Mouse (Mus musculus) stomach, embryonic 16.5 days (tissue): ENCODE results near the gene Stx5a. TPM values are rescaled to one million over a fixed set of nuclear protein-coding genes. Genes with fewer than 3 reads are reported as not detected.

Source experiments
- ATAC-seq: fragments of 200-750 bp; cut with Nextera tagmentation; 2 replicates; pipeline ENCODE4 v1.8.0; 2017; ENCODE audit warnings: moderate number of reproducible peaks, moderate TSS enrichment; ENCODE audit not compliant: insufficient read depth, low FRiP score
- H3K27ac ChIP-seq: fragments of 300-500 bp; sonication (generic); 2 replicates; pipeline ENCODE4 v1.5.1; 2014; ENCODE audit warnings: low read length
- H3K27me3 ChIP-seq: fragments of 300-500 bp; sonication (generic); 2 replicates; pipeline ENCODE4 v1.6.1; 2014; ENCODE audit warnings: low read length, control low read depth, mixed read lengths; ENCODE audit not compliant: control insufficient read depth, insufficient read depth
- H3K36me3 ChIP-seq: fragments of 300-500 bp; sonication (generic); 2 replicates; pipeline ENCODE4 v1.6.1; 2014; ENCODE audit warnings: low read length; ENCODE audit not compliant: control insufficient read depth, insufficient read depth
- H3K4me1 ChIP-seq: fragments of 300-500 bp; sonication (generic); 2 replicates; pipeline ENCODE4 v1.6.1; 2014; ENCODE audit warnings: low read length, control low read depth, mixed read lengths; ENCODE audit not compliant: control insufficient read depth, insufficient read depth
- H3K4me2 ChIP-seq: fragments of 300-500 bp; sonication (generic); 2 replicates; pipeline ENCODE4 v1.6.1; 2014; ENCODE audit warnings: low read depth, low read length, mixed read lengths
- H3K4me3 ChIP-seq: fragments of 300-500 bp; sonication (generic); replicated peaks from 2 replicates; pipeline ENCODE4 v1.5.1; 2014; ENCODE audit warnings: mild to moderate bottlenecking, low read length
- H3K9ac ChIP-seq: fragments of 300-500 bp; sonication (generic); 2 replicates; pipeline ENCODE4 v1.6.1; 2014; ENCODE audit warnings: low read length
- H3K9me3 ChIP-seq: fragments of 300-500 bp; sonication (generic); replicated peaks from 2 replicates; pipeline ENCODE4 v1.6.1; 2016; ENCODE audit warnings: low read length, control low read depth; ENCODE audit not compliant: control insufficient read depth
- whole genome bisulfite sequencing: fragments of 180-500 bp; shearing (Covaris S2); extraction: QIAGEN DNeasy Blood & Tissue Kit; methylation state at CpG from one replicate; pipeline ENCODE4 v1.1.7; 2014; 5-methylcytosine and 5-hydroxymethylcytosine counted together
- polyA plus RNA-seq: library from polyadenylated mRNA; unstranded; fragments of >200 nt; fragmentation: Nextera tagmentation; extraction: Ambion mirVana; gene quantifications from 2 replicates; pipeline ENCODE4 v1.2.1, GENCODE M21; 2015

Stx5a gene
- polyA plus RNA-seq, 1 experiment from 2014 or later: 148 TPM

GRCm38 (mm10) chr19:8735389-8736159 lies 5.6 kb upstream of the Stx5a start, which contains the start of gene Wdr74:
Wdr74 (plus strand) TSS chr19:8735827.
- H3K9me3 ChIP-seq: no peaks in the 10 kb centered on the region
- H3K36me3 ChIP-seq: peaks cover 11% of the 10 kb centered on the region
- H3K4me1 ChIP-seq: peaks cover 4% of the 10 kb centered on the region
- peak; percentile 91 for ATAC-seq
- H3K4me2 ChIP-seq: peak within 1 kb of the TSS; percentile 74
- peak within 1 kb of the TSS; percentile 92 for H3K9ac ChIP-seq
- under 1% methylated on average over 32 of the region's 32 CpGs for WGBS
- peak within 1 kb of the TSS; percentile 66 for H3K27ac ChIP-seq
- no peaks in the 10 kb centered on the region for H3K27me3 ChIP-seq
- H3K4me3 ChIP-seq: peak within 1 kb of the TSS; percentile 94

- ATAC-seq: peak; percentile 6; the same call in 1 of the 2 replicates
- 1% methylated on average over 11 of the region's 11 CpGs for WGBS
- peak overlapping the region; percentile 30 for H3K27ac ChIP-seq
Observed at GRCm38 (mm10) chr19:8736160-8736467, 5.1 kb upstream of the Stx5a start.

GRCm38 (mm10) chr19:8738911-8739310 lies 2.3 kb upstream of the Stx5a start:
- no peak overlapping the region for H3K9ac ChIP-seq
- no peak overlapping the region for H3K4me2 ChIP-seq
- H3K27me3 ChIP-seq: no peaks in the 10 kb centered on the region
- ATAC-seq: no peak
- peaks cover 17% of the 10 kb centered on the region for H3K36me3 ChIP-seq
- peaks cover 14% of the 10 kb centered on the region for H3K4me1 ChIP-seq
- WGBS: 88% methylated on average over 7 of the region's 7 CpGs
- H3K27ac ChIP-seq: no peak overlapping the region
- no peak overlapping the region for H3K4me3 ChIP-seq
- H3K9me3 ChIP-seq: no peaks in the 10 kb centered on the region

More at GRCm38 (mm10) chr19:8736160-8736467, 5.1 kb upstream of the Stx5a start:
- H3K27me3 ChIP-seq: no peaks in the 10 kb centered on the region
- peak overlapping the region; percentile 94 for H3K4me3 ChIP-seq
- H3K9me3 ChIP-seq: no peaks in the 10 kb centered on the region
- peak overlapping the region; percentile 74 for H3K4me2 ChIP-seq
- peaks cover 8% of the 10 kb centered on the region for H3K4me1 ChIP-seq
- H3K9ac ChIP-seq: peak overlapping the region; percentile 92
- peaks cover 11% of the 10 kb centered on the region for H3K36me3 ChIP-seq

GRCm38 (mm10) chr19:8739646-8740045 lies 1.6 kb upstream of the Stx5a start:
- Histone ChIP-seq H3K4me1 (peaks cover 14% of the 10 kb centered on the region), H3K9me3 (no peaks in the 10 kb centered on the region), H3K9ac (no peak overlapping the region), H3K36me3 (peaks cover 18% of the 10 kb centered on the region), H3K4me2 (no peak overlapping the region), H3K27me3 (no peaks in the 10 kb centered on the region), H3K4me3 (no peak overlapping the region), H3K27ac (no peak overlapping the region)
- no peak for ATAC-seq
- 94% methylated on average over 6 of the region's 6 CpGs for WGBS

GRCm38 (mm10) chr19:8740603-8741002 lies 610 bp upstream of the Stx5a start, which contains the start of gene 1700092M07Rik:
1700092M07Rik (plus strand) TSS chr19:8740718.
- Histone ChIP-seq H3K27ac (peak within 1 kb of the TSS; percentile 98), H3K4me1 (peaks cover 14% of the 10 kb centered on the region), H3K36me3 (peaks cover 24% of the 10 kb centered on the region), H3K9ac (peak within 1 kb of the TSS; percentile 82), H3K9me3 (no peaks in the 10 kb centered on the region), H3K4me3 (peak within 1 kb of the TSS; percentile 81), H3K27me3 (no peaks in the 10 kb centered on the region), H3K4me2 (peak within 1 kb of the TSS; percentile 59)
- no peak for ATAC-seq
- WGBS: 62% methylated on average over 14 of the region's 14 CpGs

GRCm38 (mm10) chr19:8742176-8742575 lies 963 bp downstream of the Stx5a start:
- no peaks in the 10 kb centered on the region for H3K27me3 ChIP-seq
- no peaks in the 10 kb centered on the region for H3K9me3 ChIP-seq
- peak overlapping the region; percentile 79 for H3K4me2 ChIP-seq
- peaks cover 29% of the 10 kb centered on the region for H3K36me3 ChIP-seq
- peak overlapping the region; percentile 98 for H3K27ac ChIP-seq
- peaks cover 14% of the 10 kb centered on the region for H3K4me1 ChIP-seq
- WGBS: 11% methylated on average over 14 of the region's 14 CpGs
- peak overlapping the region; percentile 82 for H3K9ac ChIP-seq
- H3K4me3 ChIP-seq: peak overlapping the region; percentile 81
- no peak for ATAC-seq

GRCm38 (mm10) chr19:8745382-8745781 lies 4.2 kb downstream of the Stx5a start:
- no peak for ATAC-seq
- H3K4me3 ChIP-seq: no peak overlapping the region
- peaks cover 43% of the 10 kb centered on the region for H3K36me3 ChIP-seq

GRCm38 (mm10) chr19:8747368-8747767 lies 6.2 kb downstream of the Stx5a start:
- Histone ChIP-seq H3K4me3 (no peak overlapping the region), H3K27ac (no peak overlapping the region), H3K9me3 (no peaks in the 10 kb centered on the region), H3K9ac (no peak overlapping the region), H3K27me3 (no peaks in the 10 kb centered on the region), H3K4me1 (peaks cover 7% of the 10 kb centered on the region), H3K36me3 (peaks cover 41% of the 10 kb centered on the region), H3K4me2 (no peak overlapping the region)
- ATAC-seq: no peak
- 69% methylated on average over 2 of the region's 2 CpGs for WGBS

More at GRCm38 (mm10) chr19:8745382-8745781, 4.2 kb downstream of the Stx5a start:
- Histone ChIP-seq H3K27ac (no peak overlapping the region), H3K9ac (no peak overlapping the region), H3K9me3 (no peaks in the 10 kb centered on the region), H3K4me2 (no peak overlapping the region), H3K4me1 (peaks cover 12% of the 10 kb centered on the region), H3K27me3 (no peaks in the 10 kb centered on the region)
- 100% methylated on average over 1 of the region's 1 CpGs for WGBS

- Histone ChIP-seq H3K9ac (peak overlapping the region; percentile 96; the same call in 1 of the 2 replicates), H3K27me3 (no peaks in the 10 kb centered on the region), H3K4me2 (peak overlapping the region; percentile 53), H3K36me3 (peaks cover 7% of the 10 kb centered on the region; the same call in 1 of the 2 replicates), H3K4me1 (peaks cover 16% of the 10 kb centered on the region), H3K9me3 (no peaks in the 10 kb centered on the region), H3K27ac (no peak overlapping the region), H3K4me3 (peak overlapping the region; percentile 88; the same call in 1 of the 2 replicates)
- ATAC-seq: no peak
- 51% methylated on average over 3 of the region's 3 CpGs for WGBS
Observed at GRCm38 (mm10) chr19:8755652-8756051, 14.4 kb downstream of the Stx5a start.
